Comparison of ENCODE assay signal across 8 mouse cellular contexts in genomic region chr10:91187872-91188271, GRCm38 (mm10). TPM values are rescaled to one million over a fixed set of nuclear protein-coding genes. Genes with fewer than 3 reads are reported as not detected.
A peak's percentile ranks its signal among the peaks of the same experiment; 100 is the strongest.
DNase-seq lines count a peak whose midpoint lies in the region; ATAC-seq and TF ChIP-seq lines count a peak whose summit lies in the region.

No protein-coding gene starts in this region.

- H3K9me3 ChIP-seq in E14TG2a.4 (ENCODE audit: low read length) = no peaks in the 10 kb centered on the region
- no peaks in the 10 kb centered on the region for H3K9me3 ChIP-seq in forebrain, embryonic 10.5 days
- H3K9me3 ChIP-seq in heart, embryonic 15.5 days (replicated peaks) = no peaks in the 10 kb centered on the region
- H3K9me3 ChIP-seq in liver, embryonic 13.5 days (replicated peaks) = no peaks in the 10 kb centered on the region
- H3K9me3 ChIP-seq in stomach, embryonic 15.5 days = no peaks in the 10 kb centered on the region

- H3K36me3 ChIP-seq in E14TG2a.4 (ENCODE audit: insufficient read depth, low read length) = no peaks in the 10 kb centered on the region
- no peaks in the 10 kb centered on the region for H3K36me3 ChIP-seq in forebrain, embryonic 10.5 days (replicated peaks)
- no peaks in the 10 kb centered on the region for H3K36me3 ChIP-seq in heart, embryonic 15.5 days
- no peaks in the 10 kb centered on the region for H3K36me3 ChIP-seq in liver, embryonic 13.5 days
- no peaks in the 10 kb centered on the region for H3K36me3 ChIP-seq in stomach, embryonic 15.5 days

- H3K4me1 ChIP-seq in E14TG2a.4 (replicated peaks; ENCODE audit: low read depth, low read length) = peaks cover 41% of the 10 kb centered on the region
- peaks cover 30% of the 10 kb centered on the region for H3K4me1 ChIP-seq in forebrain, embryonic 10.5 days
- peaks cover 12% of the 10 kb centered on the region for H3K4me1 ChIP-seq in heart, embryonic 15.5 days (replicated peaks)
- H3K4me1 ChIP-seq in liver, embryonic 13.5 days (replicated peaks) = peaks cover 34% of the 10 kb centered on the region
- H3K4me1 ChIP-seq in stomach, embryonic 15.5 days = peaks cover 12% of the 10 kb centered on the region; the same call in 1 of the 2 replicates

- H3K27ac ChIP-seq in forebrain, embryonic 10.5 days = peak overlapping the region; percentile 95
- peak overlapping the region; percentile 85 for H3K27ac ChIP-seq in heart, embryonic 15.5 days
- H3K27ac ChIP-seq in liver, embryonic 13.5 days = no peak overlapping the region
- H3K27ac ChIP-seq in stomach, embryonic 15.5 days = peak overlapping the region; percentile 84

- H3K4me3 ChIP-seq in E14TG2a.4 (replicated peaks; ENCODE audit: low read length) = peak overlapping the region; percentile 35
- peak overlapping the region; percentile 44 for H3K4me3 ChIP-seq in forebrain, embryonic 10.5 days
- H3K4me3 ChIP-seq in heart, embryonic 15.5 days = peak overlapping the region; percentile 46
- peak overlapping the region; percentile 61 for H3K4me3 ChIP-seq in liver, embryonic 13.5 days (replicated peaks)
- H3K4me3 ChIP-seq in stomach, embryonic 15.5 days (replicated peaks) = peak overlapping the region; percentile 45

- H3K27me3 ChIP-seq in E14TG2a.4 (ENCODE audit: insufficient read depth, low read length) = peaks cover 9% of the 10 kb centered on the region; the same call in 1 of the 2 replicates
- no peaks in the 10 kb centered on the region for H3K27me3 ChIP-seq in forebrain, embryonic 10.5 days (ENCODE audit: poor library complexity, severe bottlenecking)
- no peaks in the 10 kb centered on the region for H3K27me3 ChIP-seq in heart, embryonic 15.5 days
- no peaks in the 10 kb centered on the region for H3K27me3 ChIP-seq in liver, embryonic 13.5 days
- no peaks in the 10 kb centered on the region for H3K27me3 ChIP-seq in stomach, embryonic 15.5 days (replicated peaks)

- H3K4me2 ChIP-seq in heart, embryonic 15.5 days = peak overlapping the region; percentile 64
- peak overlapping the region; percentile 80 for H3K4me2 ChIP-seq in liver, embryonic 13.5 days
- peak overlapping the region; percentile 62 for H3K4me2 ChIP-seq in stomach, embryonic 15.5 days

- H3K9ac ChIP-seq in heart, embryonic 15.5 days = peak overlapping the region; percentile 61
- H3K9ac ChIP-seq in liver, embryonic 13.5 days = peak overlapping the region; percentile 70
- H3K9ac ChIP-seq in stomach, embryonic 15.5 days = peak overlapping the region; percentile 33; the same call in 1 of the 2 replicates

- TF ChIP-seq CTCF in E14TG2a.4 (conservative IDR thresholded peaks at IDR 0.05; ENCODE audit: low read length) = peak; percentile 67

- peak; percentile 62 for ATAC-seq in heart, embryonic 15.5 days (replicated peaks; ENCODE audit: insufficient number of reproducible peaks, insufficient read depth, low FRiP score, low read depth)
- no peak for ATAC-seq in liver, embryonic 13.5 days (ENCODE audit: low read depth)
- no peak for ATAC-seq in stomach, embryonic 15.5 days (ENCODE audit: insufficient read depth, low FRiP score, low read depth)

- WGBS in forebrain, embryonic 10.5 days = under 1% methylated on average over 15 of the region's 15 CpGs
- 0% methylated on average over 15 of the region's 15 CpGs for WGBS in heart, embryonic 15.5 days
- WGBS in liver, embryonic 13.5 days (ENCODE audit: insufficient replicate concordance) = under 1% methylated on average over 15 of the region's 15 CpGs
- under 1% methylated on average over 15 of the region's 15 CpGs for WGBS in stomach, embryonic 15.5 days

- peak; percentile 71 for DNase-seq in c-Kit-positive CD71-negative TER-119-negative erythroid progenitor cells, embryonic 14.5 days (ENCODE audit: low read depth)
- peak; percentile 89 for DNase-seq in forebrain, embryonic 10.5 days (ENCODE audit: extremely low spot score, low spot score)
- DNase-seq in kidney, postnatal 14 days = peak; percentile 92
- DNase-seq in liver, embryonic 13.5 days = peak; percentile 58
- DNase-seq in neural tube, embryonic 10.5 days (ENCODE audit: extremely low spot score, low spot score) = peak; percentile 89

RNA-seq across cellular contexts. Expression of gene Tmpo, which starts 6.8 kb away (rescaled TPM):
- polyA plus RNA-seq in forebrain, embryonic 10.5 days (2016; fragmentation: Nextera tagmentation; extraction: Ambion mirVana) = 261 and 275 TPM in 2 replicates
- polyA plus RNA-seq in heart, embryonic 15.5 days (2015; fragmentation: Nextera tagmentation; extraction: Ambion mirVana) = 154 and 159 TPM in 2 replicates
- 131 and 169 TPM in 2 replicates for polyA plus RNA-seq in liver, embryonic 13.5 days (2015; fragmentation: Nextera tagmentation; extraction: Ambion mirVana)
- 196 and 217 TPM in 2 replicates for polyA plus RNA-seq in stomach, embryonic 15.5 days (2015; fragmentation: Nextera tagmentation; extraction: Ambion mirVana)
